Mouse (Mus musculus) limb, embryonic 10.5 days (tissue): Measurements from ENCODE around the gene Mbtps1. TPM values are rescaled to one million over a fixed set of nuclear protein-coding genes. Genes with fewer than 3 reads are reported as not detected.

ENCODE experiments used
- DNase-seq: peaks from one replicate; pipeline ENCODE4 v3.0.0-alpha.2; 2017; ENCODE audit warnings: low spot score
- H3K27ac ChIP-seq: fragments of 300-500 bp; sonication (generic); 2 replicates; pipeline ENCODE4 v1.5.1; 2016; ENCODE audit warnings: mild to moderate bottlenecking
- H3K27me3 ChIP-seq: fragments of 300-500 bp; sonication (generic); 2 replicates; pipeline ENCODE4 v1.6.1; 2016; ENCODE audit warnings: low read depth, mild to moderate bottlenecking; ENCODE audit not compliant: poor library complexity, severe bottlenecking
- H3K36me3 ChIP-seq: fragments of 300-500 bp; sonication (generic); 2 replicates; pipeline ENCODE4 v1.6.1; 2016; ENCODE audit warnings: mild to moderate bottlenecking, moderate library complexity
- H3K4me1 ChIP-seq: fragments of 300-500 bp; sonication (generic); 2 replicates; pipeline ENCODE4 v1.6.1; 2016
- H3K4me3 ChIP-seq: fragments of 300-500 bp; sonication (generic); 2 replicates; pipeline ENCODE4 v1.5.1; 2016; ENCODE audit warnings: mild to moderate bottlenecking, moderate library complexity
- H3K9me3 ChIP-seq: fragments of 300-500 bp; sonication (generic); replicated peaks from 2 replicates; pipeline ENCODE4 v1.6.1; 2016; ENCODE audit warnings: mild to moderate bottlenecking
- WGBS: fragments of 180-500 bp; shearing (Covaris S2); methylation state at CpG from one replicate; pipeline ENCODE4 v1.1.7; 2016; 5-methylcytosine and 5-hydroxymethylcytosine counted together
- polyA plus RNA-seq: library from polyadenylated mRNA; unstranded; fragments of >200 nt; fragmentation: Nextera tagmentation; extraction: Ambion mirVana; gene quantifications from 2 replicates; pipeline ENCODE4 v1.2.1, GENCODE M21; 2016

Gene Mbtps1
- polyA plus RNA-seq, 1 experiment from 2014 or later, result 129 TPM

DNA sequence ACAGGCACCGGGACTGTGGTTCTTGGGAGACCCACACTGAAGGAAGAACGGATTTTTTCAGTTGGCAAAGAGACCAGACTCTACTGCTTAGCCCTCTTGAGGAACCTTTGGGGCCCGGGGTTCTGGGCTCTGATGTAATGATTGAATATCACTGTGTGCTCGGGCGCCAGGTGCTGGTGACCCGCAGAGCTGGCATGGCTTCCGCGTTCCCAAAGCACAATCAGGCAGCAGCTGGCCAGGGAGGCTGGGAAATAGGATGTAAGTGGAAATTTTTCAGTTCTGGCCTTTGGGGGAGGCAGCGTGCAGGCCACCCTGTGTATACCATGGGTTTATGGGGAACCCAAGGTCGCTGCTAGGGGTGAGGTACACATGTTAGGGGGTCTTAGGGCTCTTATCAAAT, 91.7 kb downstream of the Mbtps1 start:
- H3K36me3 ChIP-seq, result no peaks in the 10 kb centered on the region
- peaks cover 51% of the 10 kb centered on the region for H3K27me3 ChIP-seq
- WGBS, result 83% methylated on average over 10 of the region's 10 CpGs
- no peak overlapping the region for H3K4me3 ChIP-seq
- H3K27ac ChIP-seq, result no peak overlapping the region
- no peak for DNase-seq
- no peaks in the 10 kb centered on the region for H3K9me3 ChIP-seq
- peaks cover 21% of the 10 kb centered on the region for H3K4me1 ChIP-seq

DNA sequence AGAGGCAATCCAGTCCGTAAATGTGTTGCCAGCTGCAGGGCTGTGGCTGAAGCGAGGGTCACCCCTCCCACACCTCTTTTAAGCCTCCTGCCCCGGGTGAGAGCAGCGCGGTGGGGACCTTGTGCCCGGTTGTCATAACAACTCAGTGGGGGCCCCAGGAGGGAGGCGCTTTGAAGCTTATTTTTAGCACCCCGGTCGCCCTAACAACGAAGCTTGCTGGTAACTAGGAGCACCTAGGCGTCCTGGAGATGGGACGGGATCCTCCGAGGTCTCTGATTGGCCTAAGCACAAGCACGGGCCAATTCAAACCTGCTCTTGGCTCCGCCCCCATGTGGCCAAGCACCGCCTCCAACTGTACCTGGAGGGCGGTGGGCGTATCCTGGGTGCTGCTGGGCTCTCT, 92.4 kb downstream of the Mbtps1 start:
- H3K36me3 ChIP-seq, result no peaks in the 10 kb centered on the region
- DNase-seq, result peak; percentile 52
- H3K27ac ChIP-seq, result no peak overlapping the region
- H3K4me1 ChIP-seq, result peaks cover 21% of the 10 kb centered on the region
- no peaks in the 10 kb centered on the region for H3K9me3 ChIP-seq
- WGBS, result 1% methylated on average over 18 of the region's 18 CpGs
- peak overlapping the region; percentile 37 for H3K4me3 ChIP-seq
- peaks cover 51% of the 10 kb centered on the region for H3K27me3 ChIP-seq

DNA sequence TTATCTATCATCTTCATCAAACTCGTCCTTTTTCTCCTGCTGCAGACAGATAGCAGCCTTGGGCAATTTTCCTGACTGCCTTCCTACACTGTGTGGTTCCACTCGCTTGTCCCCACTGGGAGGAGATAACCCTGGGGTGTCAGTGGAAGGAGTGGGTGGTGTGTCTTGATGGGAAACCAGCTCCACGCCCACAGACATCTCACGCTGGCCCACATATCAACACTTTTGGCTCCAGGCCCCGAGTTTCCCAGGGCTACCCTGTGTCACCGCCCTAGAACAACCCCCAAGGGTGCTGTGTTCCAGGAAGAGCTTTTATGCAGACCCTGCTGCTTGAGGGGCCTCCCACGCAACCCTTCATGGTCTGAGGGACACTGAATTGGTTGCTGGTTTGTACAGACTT, 94.8 kb downstream of the Mbtps1 start:
- Histone ChIP-seq H3K4me3 (no peak overlapping the region), H3K36me3 (no peaks in the 10 kb centered on the region), H3K27me3 (peaks cover 51% of the 10 kb centered on the region), H3K27ac (no peak overlapping the region), H3K9me3 (no peaks in the 10 kb centered on the region), H3K4me1 (peaks cover 21% of the 10 kb centered on the region)
- 78% methylated on average over 7 of the region's 7 CpGs for WGBS
- no peak for DNase-seq

DNA sequence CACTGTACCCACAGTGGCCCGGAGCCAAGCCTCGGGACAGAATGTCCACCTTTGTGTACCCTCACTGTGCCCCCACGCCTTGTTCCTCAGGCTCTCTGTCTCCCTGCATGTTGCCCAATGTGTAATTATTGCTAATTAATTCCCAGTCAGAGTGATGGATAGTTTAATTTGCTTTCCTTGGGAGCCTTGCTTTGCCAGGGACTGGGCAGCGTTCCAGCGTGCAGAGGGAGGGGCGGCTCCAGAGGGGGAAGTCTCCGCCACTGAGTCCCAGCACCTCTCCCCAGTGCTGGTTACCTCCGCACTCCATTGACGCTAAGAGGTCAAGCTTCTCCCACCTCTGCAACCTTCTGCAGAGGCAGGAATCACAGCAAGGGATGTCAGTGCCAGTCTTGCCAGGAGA, 97.2 kb downstream of the Mbtps1 start:
- H3K27me3 ChIP-seq, result peaks cover 38% of the 10 kb centered on the region
- no peaks in the 10 kb centered on the region for H3K36me3 ChIP-seq
- WGBS, result 76% methylated on average over 9 of the region's 9 CpGs
- DNase-seq, result no peak
- H3K4me1 ChIP-seq, result peaks cover 18% of the 10 kb centered on the region
- H3K4me3 ChIP-seq, result no peak overlapping the region
- no peak overlapping the region for H3K27ac ChIP-seq
- no peaks in the 10 kb centered on the region for H3K9me3 ChIP-seq

DNA sequence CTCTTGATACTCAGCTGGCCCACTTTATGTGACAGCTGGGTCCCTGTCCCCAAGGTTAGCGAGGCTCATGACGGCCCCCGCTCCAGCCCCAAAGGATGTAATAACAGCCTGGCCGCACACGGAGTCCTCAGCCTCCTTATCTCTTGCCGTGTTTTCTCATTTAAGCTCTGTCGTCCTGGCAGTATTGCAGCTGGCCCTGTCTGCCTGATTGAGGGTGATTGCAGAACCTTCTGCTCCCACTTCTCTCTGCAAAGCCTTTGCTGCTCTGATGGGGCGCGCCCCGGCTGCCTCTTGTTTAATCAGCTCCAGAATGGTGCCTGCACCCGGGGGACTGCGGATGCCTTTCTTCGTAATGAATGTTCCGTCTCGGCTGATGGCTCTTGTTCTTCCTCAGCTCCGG, 98.8 kb downstream of the Mbtps1 start:
- H3K27ac ChIP-seq, result no peak overlapping the region
- H3K4me1 ChIP-seq, result peaks cover 2% of the 10 kb centered on the region
- H3K36me3 ChIP-seq, result no peaks in the 10 kb centered on the region
- no peak overlapping the region for H3K4me3 ChIP-seq
- H3K27me3 ChIP-seq, result peaks cover 21% of the 10 kb centered on the region
- 63% methylated on average over 16 of the region's 16 CpGs for WGBS
- H3K9me3 ChIP-seq, result no peaks in the 10 kb centered on the region
- no peak for DNase-seq

Other genes starting within 250 kb of the Mbtps1 start
- 217 and 241 TPM in 2 replicates for gene Hsbp1, start 214.2 kb downstream of the Mbtps1 start, polyA plus RNA-seq
- gene Mlycd, start 163.9 kb downstream of the Mbtps1 start, polyA plus RNA-seq, result 6.3 and 6.7 TPM in 2 replicates
- 0.26 and 0.34 TPM in 2 replicates for gene Osgin1, start 124.6 kb downstream of the Mbtps1 start, polyA plus RNA-seq
- gene Necab2, start 112.0 kb downstream of the Mbtps1 start, polyA plus RNA-seq, result 4.2 and 5.6 TPM in 2 replicates
- 0.05 and 0.11 TPM in 2 replicates for gene Slc38a8, start 57.0 kb downstream of the Mbtps1 start, polyA plus RNA-seq
- gene Hsdl1, start 16.4 kb upstream of the Mbtps1 start, polyA plus RNA-seq, result 28.2 and 33.5 TPM in 2 replicates
- 0.06 and 0.14 TPM in 2 replicates for gene Dnaaf1, start 16.5 kb upstream of the Mbtps1 start, polyA plus RNA-seq
- 15.8 and 16.0 TPM in 2 replicates for gene Taf1c, start 46.5 kb upstream of the Mbtps1 start, polyA plus RNA-seq
- not detected in 2 replicates for gene Adad2, start 54.0 kb upstream of the Mbtps1 start, polyA plus RNA-seq
- 0.04 TPM in 1 of 2 replicates, not detected in the other for gene Kcng4, start 76.9 kb upstream of the Mbtps1 start, polyA plus RNA-seq
- gene Wfdc1, start 107.6 kb upstream of the Mbtps1 start, polyA plus RNA-seq, result 0.10 TPM in 1 of 2 replicates, not detected in the other
- gene Atp2c2, start 141.3 kb upstream of the Mbtps1 start, polyA plus RNA-seq, result 2.3 and 2.5 TPM in 2 replicates
- gene Tldc1, start 219.7 kb upstream of the Mbtps1 start, polyA plus RNA-seq, result 13.1 and 14.6 TPM in 2 replicates